Mouse (Mus musculus): Measurements from ENCODE around the gene Myh3. TPM values are rescaled to one million over a fixed set of nuclear protein-coding genes. Genes with fewer than 3 reads are reported as not detected.

Myh3 gene
- polyA plus RNA-seq, 1 experiment from 2014 or later: 0.10 TPM

DNA sequence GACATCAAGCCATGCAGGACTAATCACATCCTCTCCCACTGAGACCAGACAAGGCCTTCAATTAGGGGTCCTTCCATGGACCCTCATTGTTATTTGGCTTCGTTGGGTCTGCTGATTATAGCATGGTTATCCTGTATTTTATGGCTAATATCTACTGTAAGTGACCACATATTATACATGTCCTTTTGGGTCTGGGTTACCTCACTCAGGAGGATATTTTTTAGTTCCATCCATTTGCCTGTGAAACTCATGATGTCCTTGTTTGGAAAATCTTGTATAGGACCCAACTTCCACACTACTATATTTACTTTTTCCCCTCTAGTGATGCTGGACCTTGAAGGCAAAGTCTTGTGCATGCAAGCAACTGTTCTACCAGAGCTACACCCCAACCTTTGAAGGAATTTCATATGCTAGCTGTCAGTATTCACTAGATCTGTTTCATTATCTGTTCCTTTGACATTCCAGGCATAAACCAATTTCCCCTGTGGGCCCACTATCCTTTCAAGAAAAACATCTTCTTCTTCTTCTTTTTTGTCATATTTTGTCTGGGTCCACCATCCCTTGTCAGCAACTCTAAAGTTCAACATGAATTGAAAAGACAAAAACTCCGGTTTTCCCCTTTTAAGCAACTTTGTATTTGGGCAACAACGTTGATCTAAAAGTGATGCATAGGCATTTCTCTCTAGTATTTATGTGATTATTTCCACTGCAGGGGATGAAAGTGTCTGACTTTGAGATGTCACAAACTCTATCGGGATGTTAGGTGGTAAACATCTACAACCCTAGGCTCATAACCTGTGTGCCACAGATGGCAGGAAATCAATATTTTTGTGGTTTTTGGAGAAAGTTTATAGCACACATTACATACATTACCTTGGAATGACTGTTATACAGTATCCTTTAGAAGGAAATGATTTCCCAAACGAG is 67.6 kb downstream of the Myh3 start:
- 79% methylated on average over 5 of the region's 5 CpGs for WGBS
- ATAC-seq: no peak
- H3K4me2 ChIP-seq (replicated peaks; ENCODE audit: low read depth): no peak overlapping the region
- no peaks in the 10 kb centered on the region for H3K4me1 ChIP-seq (replicated peaks; ENCODE audit: control insufficient read depth, insufficient read depth, low read length)
- no peaks in the 10 kb centered on the region for H3K36me3 ChIP-seq (ENCODE audit: control insufficient read depth, insufficient read depth)
- H3K27me3 ChIP-seq (replicated peaks; ENCODE audit: control insufficient read depth, insufficient read depth, low read length): no peaks in the 10 kb centered on the region
- TF ChIP-seq CTCF (IDR thresholded peaks at IDR 0.05; ENCODE audit: low read depth): no peak
- H3K4me3 ChIP-seq (ENCODE audit: low read depth, low read length): no peak overlapping the region
- H3K27ac ChIP-seq (ENCODE audit: low read depth, low read length): no peak overlapping the region
- H3K9me3 ChIP-seq (ENCODE audit: control insufficient read depth): no peaks in the 10 kb centered on the region
- no peak overlapping the region for H3K9ac ChIP-seq (ENCODE audit: low read depth, low read length)

DNA sequence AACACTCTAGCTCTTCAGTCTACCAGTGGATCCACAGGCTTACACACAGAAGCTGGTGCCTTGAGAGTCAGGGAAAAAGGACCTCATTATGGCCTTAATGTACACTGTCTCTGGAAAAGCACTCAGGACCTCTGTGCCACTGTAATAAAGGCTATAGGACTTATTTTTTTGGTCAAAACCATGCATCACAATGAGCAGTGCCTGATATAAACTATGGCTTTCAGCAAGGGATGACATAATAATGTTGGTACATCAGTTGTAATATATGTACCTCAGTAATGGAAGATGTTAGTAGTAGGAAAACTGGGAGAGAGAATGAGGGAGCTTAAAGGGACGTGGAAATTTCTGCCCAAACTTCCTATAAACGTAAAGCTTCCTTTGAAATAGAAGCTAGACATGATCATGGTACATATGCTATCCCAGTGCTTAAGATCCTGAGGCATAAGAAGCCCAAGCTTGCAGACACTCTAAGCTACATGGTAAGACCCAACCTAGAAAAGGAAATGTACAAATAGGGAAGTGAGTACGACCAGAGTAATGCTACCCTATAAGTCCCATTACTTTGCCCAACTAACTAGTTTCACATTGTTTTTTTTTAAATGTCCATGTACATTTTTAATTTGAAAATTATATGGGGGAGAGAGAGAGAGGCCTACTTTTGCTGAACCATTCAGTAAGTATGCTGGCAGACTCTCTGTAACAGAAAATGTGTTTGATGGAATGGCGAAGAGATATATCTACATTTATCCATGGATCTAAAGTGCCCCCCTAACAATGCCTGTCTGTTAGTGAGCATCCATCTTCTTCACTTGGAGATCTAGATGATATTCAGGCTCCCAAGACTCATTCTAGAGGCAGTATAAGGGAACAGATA is 68.5 kb downstream of the Myh3 start:
- Histone ChIP-seq H3K27me3 (replicated peaks; ENCODE audit: control insufficient read depth, insufficient read depth, low read length) (no peaks in the 10 kb centered on the region), H3K27ac (ENCODE audit: low read depth, low read length) (no peak overlapping the region), H3K36me3 (ENCODE audit: control insufficient read depth, insufficient read depth) (no peaks in the 10 kb centered on the region), H3K9me3 (ENCODE audit: control insufficient read depth) (no peaks in the 10 kb centered on the region), H3K9ac (ENCODE audit: low read depth, low read length) (no peak overlapping the region), H3K4me2 (replicated peaks; ENCODE audit: low read depth) (no peak overlapping the region), H3K4me1 (replicated peaks; ENCODE audit: control insufficient read depth, insufficient read depth, low read length) (no peaks in the 10 kb centered on the region), H3K4me3 (ENCODE audit: low read depth, low read length) (no peak overlapping the region)
- WGBS: 89% methylated on average over 4 of the region's 4 CpGs
- no peak for ATAC-seq
- TF ChIP-seq CTCF (IDR thresholded peaks at IDR 0.05; ENCODE audit: low read depth): no peak

GRCm38 (mm10) chr11:67147283-67147921 is 69.3 kb downstream of the Myh3 start:
- no peaks in the 10 kb centered on the region for H3K27me3 ChIP-seq (replicated peaks; ENCODE audit: control insufficient read depth, insufficient read depth, low read length)
- no peaks in the 10 kb centered on the region for H3K36me3 ChIP-seq (ENCODE audit: control insufficient read depth, insufficient read depth)
- H3K4me3 ChIP-seq (ENCODE audit: low read depth, low read length): no peak overlapping the region
- ATAC-seq: no peak
- H3K9me3 ChIP-seq (ENCODE audit: control insufficient read depth): no peaks in the 10 kb centered on the region
- H3K4me2 ChIP-seq (replicated peaks; ENCODE audit: low read depth): no peak overlapping the region
- no peak for TF ChIP-seq CTCF (IDR thresholded peaks at IDR 0.05; ENCODE audit: low read depth)
- WGBS: 88% methylated on average over 12 of the region's 12 CpGs
- no peak overlapping the region for H3K9ac ChIP-seq (ENCODE audit: low read depth, low read length)
- H3K4me1 ChIP-seq (replicated peaks; ENCODE audit: control insufficient read depth, insufficient read depth, low read length): no peaks in the 10 kb centered on the region
- H3K27ac ChIP-seq (ENCODE audit: low read depth, low read length): no peak overlapping the region

DNA sequence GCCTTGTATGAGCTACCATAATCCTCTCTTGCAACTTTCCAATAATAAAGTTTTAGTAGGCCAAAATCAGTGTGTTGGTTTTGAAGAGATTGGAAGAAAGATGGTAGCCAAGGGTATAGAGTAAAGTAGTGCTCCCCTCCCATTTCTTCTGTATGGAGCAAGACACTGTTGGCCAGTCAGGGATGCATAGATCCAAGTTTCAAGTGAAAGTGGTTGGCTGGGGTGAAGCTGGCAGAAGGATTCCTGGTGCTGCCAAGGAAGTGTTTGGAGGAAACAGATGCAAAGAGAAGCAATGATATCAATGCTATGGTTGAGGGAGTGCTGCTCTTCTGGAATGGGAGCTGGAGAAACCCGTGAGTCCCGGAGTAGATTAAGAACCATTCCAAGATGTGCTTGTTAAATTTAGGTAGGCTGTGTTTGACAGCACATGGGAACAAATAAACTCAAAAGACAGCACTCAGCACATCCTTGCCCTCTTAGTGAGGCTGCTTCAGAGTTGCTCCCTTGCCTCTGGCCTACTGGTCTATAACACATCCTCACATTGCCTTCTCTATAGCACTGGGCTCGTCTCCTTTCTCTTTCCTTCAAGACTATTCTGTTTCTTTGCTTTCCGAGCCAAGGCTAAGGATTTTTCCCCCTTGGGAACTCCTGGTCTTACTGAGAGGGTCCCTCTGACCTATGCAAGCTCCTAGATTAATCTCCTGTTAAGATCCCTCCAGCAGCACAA is 70.3 kb downstream of the Myh3 start:
- TF ChIP-seq CTCF (IDR thresholded peaks at IDR 0.05; ENCODE audit: low read depth): no peak
- no peak overlapping the region for H3K9ac ChIP-seq (ENCODE audit: low read depth, low read length)
- ATAC-seq: no peak
- H3K4me3 ChIP-seq (ENCODE audit: low read depth, low read length): no peak overlapping the region
- no peaks in the 10 kb centered on the region for H3K9me3 ChIP-seq (ENCODE audit: control insufficient read depth)
- 71% methylated on average over 4 of the region's 4 CpGs for WGBS
- H3K27ac ChIP-seq (ENCODE audit: low read depth, low read length): no peak overlapping the region
- no peaks in the 10 kb centered on the region for H3K4me1 ChIP-seq (replicated peaks; ENCODE audit: control insufficient read depth, insufficient read depth, low read length)
- H3K36me3 ChIP-seq (ENCODE audit: control insufficient read depth, insufficient read depth): no peaks in the 10 kb centered on the region
- no peak overlapping the region for H3K4me2 ChIP-seq (replicated peaks; ENCODE audit: low read depth)
- H3K27me3 ChIP-seq (replicated peaks; ENCODE audit: control insufficient read depth, insufficient read depth, low read length): no peaks in the 10 kb centered on the region

GRCm38 (mm10) chr11:67150237-67150636 is 72.1 kb downstream of the Myh3 start:
- no peak for ATAC-seq
- no peak overlapping the region for H3K27ac ChIP-seq (ENCODE audit: low read depth, low read length)
- H3K4me3 ChIP-seq (ENCODE audit: low read depth, low read length): no peak overlapping the region
- H3K4me1 ChIP-seq (replicated peaks; ENCODE audit: control insufficient read depth, insufficient read depth, low read length): no peaks in the 10 kb centered on the region
- H3K27me3 ChIP-seq (replicated peaks; ENCODE audit: control insufficient read depth, insufficient read depth, low read length): no peaks in the 10 kb centered on the region
- no peaks in the 10 kb centered on the region for H3K9me3 ChIP-seq (ENCODE audit: control insufficient read depth)
- no peaks in the 10 kb centered on the region for H3K36me3 ChIP-seq (ENCODE audit: control insufficient read depth, insufficient read depth)
- H3K4me2 ChIP-seq (replicated peaks; ENCODE audit: low read depth): no peak overlapping the region
- H3K9ac ChIP-seq (ENCODE audit: low read depth, low read length): no peak overlapping the region
- TF ChIP-seq CTCF (IDR thresholded peaks at IDR 0.05; ENCODE audit: low read depth): no peak
- WGBS: 91% methylated on average over 2 of the region's 2 CpGs
